8 mouse cellular contexts compared by ENCODE assay signal in the genomic region with DNA sequence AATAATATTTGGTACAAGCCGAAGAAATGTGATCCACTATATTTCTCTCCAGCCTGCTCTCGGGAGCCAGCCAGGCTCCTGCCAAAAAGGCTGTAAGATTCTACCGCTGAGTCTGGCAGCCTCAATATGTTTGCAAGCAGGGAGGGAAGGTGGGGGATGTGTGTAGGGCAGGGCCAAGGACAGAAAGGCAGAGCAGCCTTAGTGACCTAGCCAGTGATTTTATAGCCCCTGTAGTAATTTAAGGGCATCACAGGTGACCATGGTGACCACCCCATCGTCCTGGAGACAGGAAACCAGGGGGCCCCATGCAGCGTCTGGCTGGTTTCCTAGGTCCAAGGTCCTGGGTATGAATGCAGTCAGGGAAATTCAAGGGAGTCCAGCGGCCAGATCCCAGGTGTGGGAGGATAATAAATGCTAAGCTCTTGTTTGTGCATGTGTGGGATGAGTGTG. TPM values are rescaled to one million over a fixed set of nuclear protein-coding genes. Genes with fewer than 3 reads are reported as not detected.
DNase-seq lines count a peak whose midpoint lies in the region; ATAC-seq and TF ChIP-seq lines count a peak whose summit lies in the region.

No protein-coding gene starts in this region.

- H3K79me2 ChIP-seq in liver, adult 2 months (ENCODE audit: control insufficient read depth, insufficient read depth, low read length): no peaks in the 10 kb centered on the region

- no peak for TF ChIP-seq CTCF in liver, adult 2 months (IDR thresholded peaks at IDR 0.05; ENCODE audit: low read depth, low read length)
- TF ChIP-seq CTCF in liver, postnatal 0 days (IDR thresholded peaks at IDR 0.05; ENCODE audit: low read depth): no peak

- peak; percentile 25 for DNase-seq in liver, adult 2 months (ENCODE audit: extremely low read depth, low read depth, low spot score)
- no peak for DNase-seq in liver, postnatal 0 days
- peak; percentile 72 to 73 for DNase-seq in cerebellum, postnatal 14 days
- peak; percentile 73 to 76 for DNase-seq in heart, adult 9 months (ENCODE audit: low spot score in 2 of 2)
- DNase-seq in layer of hippocampus, adult 9-10 months (ENCODE audit: low spot score): no peak
- DNase-seq in thymus, postnatal 14 days: no peak

- no peak overlapping the region for H3K4me2 ChIP-seq in liver, postnatal 0 days (ENCODE audit: low read depth, low read length)
- H3K4me2 ChIP-seq in kidney, embryonic 15.5 days: peak overlapping the region; percentile 7; the same call in 1 of the 2 replicates
- H3K4me2 ChIP-seq in stomach, embryonic 14.5 days (replicated peaks; ENCODE audit: low read depth, low read length): no peak overlapping the region

- H3K27ac ChIP-seq in liver, adult 2 months (replicated peaks; ENCODE audit: insufficient read depth, low read depth, low read length): no peak overlapping the region
- no peak overlapping the region for H3K27ac ChIP-seq in liver, postnatal 0 days (ENCODE audit: low read depth)
- peak overlapping the region; percentile 80 for H3K27ac ChIP-seq in kidney, embryonic 15.5 days
- H3K27ac ChIP-seq in stomach, embryonic 14.5 days (ENCODE audit: low read length): peak overlapping the region; percentile 50

- peaks cover 2% of the 10 kb centered on the region; the same call in 1 of the 2 replicates for H3K4me1 ChIP-seq in liver, adult 2 months (ENCODE audit: control insufficient read depth, insufficient read depth, low read length)
- H3K4me1 ChIP-seq in liver, postnatal 0 days (ENCODE audit: insufficient read depth): peaks cover 20% of the 10 kb centered on the region
- H3K4me1 ChIP-seq in kidney, embryonic 15.5 days: peaks cover 42% of the 10 kb centered on the region
- H3K4me1 ChIP-seq in stomach, embryonic 14.5 days (ENCODE audit: control insufficient read depth, insufficient read depth, low read length): peaks cover 41% of the 10 kb centered on the region; the same call in 1 of the 2 replicates

- no peak for ATAC-seq in liver, postnatal 0 days
- peak; percentile 88 for ATAC-seq in kidney, embryonic 15.5 days (replicated peaks; ENCODE audit: low FRiP score)
- ATAC-seq in stomach, embryonic 14.5 days (ENCODE audit: insufficient number of reproducible peaks, insufficient read depth, low FRiP score, low read depth): 0 out of 2 replicates have a peak, but pooled peaks have one; percentile 30

- 26% methylated on average over 6 of the region's 6 CpGs for WGBS in liver, adult 2 months
- 53% methylated on average over 6 of the region's 6 CpGs for WGBS in liver, postnatal 0 days (ENCODE audit: insufficient replicate concordance)
- 13% methylated on average over 6 of the region's 6 CpGs for whole genome bisulfite sequencing in kidney, embryonic 15.5 days
- 23% methylated on average over 6 of the region's 6 CpGs for WGBS in stomach, embryonic 14.5 days

- TF ChIP-seq EP300 in liver, postnatal 0 days (IDR thresholded peaks at IDR 0.05; ENCODE audit: low read depth): no peak

- no peak overlapping the region for H3K4me3 ChIP-seq in liver, adult 2 months (ENCODE audit: insufficient read depth, low read depth, low read length)
- no peak overlapping the region for H3K4me3 ChIP-seq in liver, postnatal 0 days (ENCODE audit: low read depth, low read length)
- no peak overlapping the region for H3K4me3 ChIP-seq in kidney, embryonic 15.5 days (replicated peaks)
- no peak overlapping the region for H3K4me3 ChIP-seq in stomach, embryonic 14.5 days (ENCODE audit: low read depth, low read length)

- no peaks in the 10 kb centered on the region for H3K9me3 ChIP-seq in liver, postnatal 0 days (ENCODE audit: low read length)
- no peaks in the 10 kb centered on the region for H3K9me3 ChIP-seq in kidney, embryonic 15.5 days (replicated peaks)
- no peaks in the 10 kb centered on the region for H3K9me3 ChIP-seq in stomach, embryonic 14.5 days (ENCODE audit: control insufficient read depth, low read depth, low read length)

- H3K27me3 ChIP-seq in liver, adult 2 months (ENCODE audit: control insufficient read depth, insufficient read depth, low read length): no peaks in the 10 kb centered on the region
- H3K27me3 ChIP-seq in liver, postnatal 0 days (ENCODE audit: insufficient read depth, low read length): no peaks in the 10 kb centered on the region
- no peaks in the 10 kb centered on the region for H3K27me3 ChIP-seq in kidney, embryonic 15.5 days
- H3K27me3 ChIP-seq in stomach, embryonic 14.5 days (ENCODE audit: control insufficient read depth, insufficient read depth, low read length): no peaks in the 10 kb centered on the region

- no peak overlapping the region for H3K9ac ChIP-seq in liver, adult 2 months (ENCODE audit: low read depth, low read length)
- H3K9ac ChIP-seq in liver, postnatal 0 days (replicated peaks): no peak overlapping the region
- H3K9ac ChIP-seq in kidney, embryonic 15.5 days: no peak overlapping the region
- no peak overlapping the region for H3K9ac ChIP-seq in stomach, embryonic 14.5 days (replicated peaks; ENCODE audit: low read depth, low read length)

- H3K36me3 ChIP-seq in liver, adult 2 months (ENCODE audit: control insufficient read depth, insufficient read depth, low read length): no peaks in the 10 kb centered on the region
- H3K36me3 ChIP-seq in liver, postnatal 0 days (replicated peaks; ENCODE audit: insufficient read depth, low read length): no peaks in the 10 kb centered on the region
- no peaks in the 10 kb centered on the region for H3K36me3 ChIP-seq in kidney, embryonic 15.5 days
- no peaks in the 10 kb centered on the region for H3K36me3 ChIP-seq in stomach, embryonic 14.5 days (ENCODE audit: control insufficient read depth, insufficient read depth, low read length)

- no peak for TF ChIP-seq POLR2A in liver, adult 2 months (IDR thresholded peaks at IDR 0.05; ENCODE audit: extremely low read depth, insufficient read depth, low read length)

RNA-seq across cellular contexts. Expression of a gene that starts 20.4 kb away (rescaled TPM):
- total RNA-seq in liver, adult 2 months (2014; rRNA removed): 11.0 and 13.8 TPM in 2 replicates
- 20.7 and 28.1 TPM in 2 replicates for polyA plus RNA-seq in liver, adult 2 months (2012; rRNA removed)
- polyA plus RNA-seq in liver, postnatal 0 days (2015; fragmentation: Nextera tagmentation; extraction: Ambion mirVana): 26.4 and 30.2 TPM in 2 replicates
- 46.3 and 46.4 TPM in 2 replicates for polyA plus RNA-seq in kidney, embryonic 15.5 days (2015; fragmentation: Nextera tagmentation; extraction: Ambion mirVana)
- polyA plus RNA-seq in stomach, embryonic 14.5 days (2014; fragmentation: Nextera tagmentation; extraction: Ambion mirVana): 53.4 and 55.6 TPM in 2 replicates

RNA-seq across cellular contexts. Expression of a gene that starts 45.7 kb away (rescaled TPM):
- 1.4 and 1.9 TPM in 2 replicates for total RNA-seq in liver, adult 2 months (2014; rRNA removed)
- polyA plus RNA-seq in liver, adult 2 months (2012; rRNA removed): 0.93 and 1.9 TPM in 2 replicates
- 0.65 and 1.2 TPM in 2 replicates for polyA plus RNA-seq in liver, postnatal 0 days (2015; fragmentation: Nextera tagmentation; extraction: Ambion mirVana)
- polyA plus RNA-seq in kidney, embryonic 15.5 days (2015; fragmentation: Nextera tagmentation; extraction: Ambion mirVana): 1.1 and 31.9 TPM in 2 replicates
- 1.6 TPM in 1 of 2 replicates, not detected in the other for polyA plus RNA-seq in stomach, embryonic 14.5 days (2014; fragmentation: Nextera tagmentation; extraction: Ambion mirVana)

Comparison
In these comparisons a context has a peak if more than half of its experiments do, and no peak if none do; other contexts are left out.
1. DNase-seq: peak in liver, adult 2 months (single experiment), cerebellum, postnatal 14 days (2 of 2) and heart, adult 9 months (2 of 2); none in liver, postnatal 0 days (single experiment), layer of hippocampus, adult 9-10 months (single experiment) and thymus, postnatal 14 days (single experiment).
2. H3K27ac ChIP-seq: peak in kidney, embryonic 15.5 days (single experiment) and stomach, embryonic 14.5 days (single experiment); none in liver, adult 2 months (single experiment) and liver, postnatal 0 days (single experiment).